Mouse (Mus musculus) embryo, embryonic 9.5 days (tissue): ENCODE results near the gene Nbas.
A peak's percentile ranks its signal among the peaks of the same experiment; 100 is the strongest.

Experiments
- DNase-seq: peaks from one replicate; pipeline ENCODE4 v3.0.0-alpha.2; 2017; ENCODE audit errors: extremely low spot score

The Nbas gene

DNA sequence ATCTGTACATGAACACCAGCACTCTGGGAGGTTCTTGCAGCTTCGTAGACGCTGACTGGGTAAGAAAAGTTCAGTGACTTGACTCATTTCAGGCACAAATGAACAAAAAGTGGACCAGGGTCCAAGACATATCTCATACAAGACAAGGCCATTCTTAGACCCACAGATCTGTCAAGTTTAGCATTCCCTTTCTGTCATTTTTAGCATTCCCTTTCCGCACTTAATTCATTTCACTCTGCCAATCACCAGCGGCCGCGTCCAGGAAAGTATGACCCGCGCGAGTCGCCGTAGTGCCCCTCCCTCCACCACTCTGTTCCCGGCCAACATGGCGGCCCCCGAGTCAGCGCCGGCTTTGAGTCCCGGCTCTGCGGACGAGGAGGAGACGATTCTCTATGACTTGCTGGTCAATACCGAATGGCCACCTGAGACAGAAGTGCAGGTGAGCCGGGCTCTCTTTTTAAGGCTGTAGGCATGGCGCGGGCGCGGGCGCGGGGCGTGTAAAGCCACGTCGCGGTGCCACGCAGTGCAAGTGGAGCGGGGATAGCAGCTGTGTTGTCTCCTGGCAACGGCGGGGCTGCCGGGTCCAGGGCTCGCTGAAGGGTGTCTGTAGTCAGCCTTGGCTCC is at the start of gene Nbas:
Nbas (plus strand) TSS at position 308 of the 624 bp plus-strand sequence.
- DNase-seq, result peak; percentile 87

DNA sequence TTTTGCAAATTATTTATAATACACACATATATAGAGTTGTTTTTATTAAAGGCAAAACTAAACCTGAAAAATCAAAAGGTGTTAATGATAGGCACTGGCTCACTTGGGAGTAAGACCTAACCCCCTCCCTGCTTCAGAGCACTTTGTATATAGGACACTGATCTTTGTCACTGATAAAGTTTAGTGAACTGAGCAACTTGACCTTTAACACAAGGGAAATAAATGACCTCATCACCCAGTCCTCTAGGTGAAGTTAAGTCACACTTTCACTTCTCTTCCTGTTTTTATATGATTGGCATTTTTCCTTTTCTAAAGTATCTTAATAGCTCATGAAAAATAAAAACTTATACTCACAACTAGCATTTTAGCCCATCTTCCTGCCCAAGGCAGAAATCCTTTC is 26.5 kb upstream of the Nbas start:
- no peak for DNase-seq

DNA sequence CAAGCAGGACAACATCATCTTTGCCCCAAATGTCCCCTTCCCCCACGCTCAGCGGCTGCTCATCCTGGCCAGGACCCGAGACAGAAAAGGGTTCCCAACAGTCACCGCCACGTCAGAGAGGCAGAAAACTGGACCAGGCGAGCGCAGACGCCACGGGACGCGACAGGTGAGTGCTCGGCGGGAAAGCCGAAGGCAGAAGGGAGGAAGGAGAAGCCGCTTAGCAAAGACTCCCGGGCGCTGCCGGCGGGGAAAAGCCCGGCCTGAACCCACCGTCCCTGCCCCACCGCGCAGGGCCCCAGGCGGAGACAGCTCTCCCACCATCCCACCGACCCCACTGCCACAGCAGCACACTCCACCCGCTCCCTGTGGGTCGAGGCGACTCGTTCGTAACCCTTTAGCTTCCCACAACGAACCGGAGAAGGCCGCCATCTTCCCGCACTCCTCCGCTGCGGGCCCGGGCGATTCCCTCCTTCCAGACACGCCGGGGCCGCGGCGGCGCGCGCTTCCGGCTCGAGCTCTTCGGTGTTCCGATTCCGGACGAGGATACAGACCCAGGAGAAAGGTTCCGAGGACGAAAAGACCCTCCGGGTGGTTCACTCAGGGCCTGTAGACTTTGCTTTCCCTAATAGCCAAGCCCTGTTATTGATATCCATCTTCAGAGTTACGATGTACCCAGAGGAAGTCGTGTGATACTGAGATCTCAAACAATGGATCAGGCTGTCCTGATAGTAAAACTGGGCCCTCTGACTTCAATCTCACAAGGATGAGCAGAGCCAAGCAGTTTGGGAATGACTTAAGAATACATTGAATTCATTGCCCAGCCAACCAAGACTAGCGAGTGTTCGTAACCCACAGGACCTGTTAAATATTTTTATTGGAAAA is 20.0 kb upstream of the Nbas start, which contains the start of gene Ddx1:
Ddx1 (minus strand) TSS at position 523 of the 882 bp plus-strand sequence.
- DNase-seq, result peak; percentile 87

DNA sequence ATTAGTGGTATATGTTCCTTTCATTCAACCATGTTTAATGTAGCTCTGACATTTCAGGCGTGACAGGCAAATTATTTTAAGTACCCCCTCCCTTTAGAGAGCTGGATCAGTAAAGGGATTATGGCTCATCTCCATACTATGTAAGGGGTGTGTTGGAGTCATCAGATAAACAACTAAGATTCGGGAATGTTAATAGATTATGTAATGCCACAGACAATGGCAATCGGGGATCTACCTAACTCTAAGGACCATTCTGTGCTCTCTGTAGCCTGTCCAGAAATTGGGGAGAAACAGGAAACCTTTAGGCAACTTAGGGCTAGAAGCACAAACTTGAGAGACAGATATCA is 19.4 kb upstream of the Nbas start:
- DNase-seq, result no peak

DNA sequence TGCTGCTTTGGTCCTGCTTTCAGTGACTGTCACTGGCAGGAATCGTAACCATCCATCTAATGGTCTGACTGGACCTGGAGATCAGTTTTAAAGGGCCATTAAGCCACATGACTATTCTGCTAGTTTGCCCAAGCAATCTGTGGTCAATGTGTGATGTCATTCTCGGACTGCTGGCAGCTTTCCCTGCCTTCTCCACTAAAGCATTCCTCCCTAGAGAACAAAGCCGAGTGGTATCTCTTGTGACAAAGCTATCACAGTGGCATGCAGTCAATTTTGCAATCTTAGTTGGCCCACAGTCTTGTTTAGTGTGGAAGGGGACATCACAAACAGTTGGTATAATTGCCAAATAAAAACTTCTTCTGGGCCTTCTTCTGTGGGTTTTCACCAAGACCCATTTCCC is 13.9 kb upstream of the Nbas start:
- DNase-seq, result no peak

DNA sequence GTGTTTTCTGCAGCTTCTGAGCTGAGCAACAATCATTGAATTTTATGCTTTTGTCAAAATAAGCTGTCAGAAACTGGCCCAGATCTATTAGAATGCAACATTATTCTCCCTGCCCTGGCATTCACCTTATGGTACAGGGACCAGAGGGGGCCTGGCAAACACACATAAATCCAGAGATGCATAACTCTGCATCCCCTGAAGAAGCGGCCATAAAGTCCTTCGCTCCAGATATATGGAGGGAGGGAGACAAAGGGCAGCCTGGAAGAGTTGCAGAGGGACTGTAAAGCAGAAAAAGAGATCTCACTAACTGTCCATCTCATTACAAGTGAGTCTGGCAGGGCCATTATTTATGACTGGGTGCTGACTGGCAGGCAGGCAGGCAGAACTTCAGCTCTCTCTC is 13.2 kb upstream of the Nbas start:
- DNase-seq, result no peak

DNA sequence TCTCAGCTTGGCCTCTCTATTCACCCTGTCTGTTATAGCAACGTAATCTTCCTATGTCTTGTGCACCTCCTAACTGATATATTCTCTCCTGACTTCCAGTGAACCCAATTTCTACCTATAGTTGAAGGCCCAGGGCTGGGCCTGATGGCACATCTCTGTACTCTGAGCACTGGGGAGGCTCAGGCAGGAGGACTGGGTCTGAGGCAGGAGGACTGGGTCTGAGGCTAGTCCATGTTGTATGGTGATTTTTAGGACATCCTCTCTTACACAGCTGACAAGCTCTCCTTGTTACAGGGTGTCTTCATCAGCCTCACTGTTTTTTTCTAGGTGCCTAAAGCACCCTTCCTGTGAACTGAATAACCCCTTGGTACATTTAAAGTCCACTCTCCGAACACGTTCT is 521 bp upstream of the Nbas start:
- no peak for DNase-seq

DNA sequence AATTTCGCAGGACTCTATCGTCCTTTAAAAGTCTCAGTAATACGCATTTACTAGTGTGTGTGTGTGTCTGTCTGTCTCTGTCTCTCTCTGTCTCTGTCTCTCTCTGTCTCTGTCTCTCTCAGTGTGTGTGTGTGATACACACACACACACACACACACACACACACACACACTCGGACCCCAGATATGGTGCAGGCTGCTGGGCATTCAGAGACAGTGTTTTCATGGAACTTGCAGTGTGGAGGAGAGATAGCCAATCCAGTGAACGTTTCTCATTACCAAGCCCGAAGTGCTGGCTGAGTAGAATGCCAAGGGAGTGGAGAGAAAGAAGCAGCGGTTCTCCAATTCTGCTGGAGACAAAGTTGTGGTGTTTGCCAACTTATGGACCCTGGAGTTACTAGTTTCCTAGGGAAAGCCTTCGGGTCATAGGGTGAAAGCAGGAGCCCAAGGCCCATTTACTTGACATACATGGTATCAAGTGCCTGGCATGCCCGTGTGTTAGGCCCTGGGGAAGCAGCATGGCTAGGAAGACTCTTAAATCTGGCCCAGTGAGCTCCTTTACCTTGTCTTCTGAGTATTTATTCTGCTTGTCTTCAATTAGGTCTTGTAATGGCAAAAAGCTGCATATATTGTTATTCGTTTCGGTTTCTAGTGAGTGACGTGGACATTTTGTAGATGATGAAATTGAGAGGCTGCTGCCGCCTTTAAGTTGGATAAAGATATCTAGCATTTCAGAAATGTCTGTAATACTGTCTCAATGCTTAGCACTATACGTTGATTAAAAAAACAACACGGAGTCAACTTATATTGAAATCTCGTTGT is 847 bp downstream of the Nbas start:
- DNase-seq, result no peak

DNA sequence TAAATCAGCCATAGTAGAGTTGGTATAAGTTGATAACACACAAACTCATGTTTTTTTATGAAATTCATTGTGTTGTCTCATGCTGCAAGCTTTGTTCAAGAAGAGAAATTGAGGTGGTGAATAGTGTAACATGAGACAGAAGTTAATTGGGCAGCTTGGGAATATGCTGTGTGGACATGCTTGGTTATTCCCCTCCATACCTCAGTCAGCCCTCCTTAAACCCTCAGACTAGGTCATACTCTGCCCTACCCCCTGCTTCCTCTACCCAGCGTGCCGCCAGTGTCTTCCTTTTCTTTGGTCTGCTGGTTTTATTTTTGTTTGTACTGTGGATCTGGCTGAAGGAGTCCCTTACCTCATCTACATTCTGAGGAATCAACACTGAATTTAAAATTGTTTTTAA is 22.5 kb downstream of the Nbas start:
- DNase-seq, result no peak

DNA sequence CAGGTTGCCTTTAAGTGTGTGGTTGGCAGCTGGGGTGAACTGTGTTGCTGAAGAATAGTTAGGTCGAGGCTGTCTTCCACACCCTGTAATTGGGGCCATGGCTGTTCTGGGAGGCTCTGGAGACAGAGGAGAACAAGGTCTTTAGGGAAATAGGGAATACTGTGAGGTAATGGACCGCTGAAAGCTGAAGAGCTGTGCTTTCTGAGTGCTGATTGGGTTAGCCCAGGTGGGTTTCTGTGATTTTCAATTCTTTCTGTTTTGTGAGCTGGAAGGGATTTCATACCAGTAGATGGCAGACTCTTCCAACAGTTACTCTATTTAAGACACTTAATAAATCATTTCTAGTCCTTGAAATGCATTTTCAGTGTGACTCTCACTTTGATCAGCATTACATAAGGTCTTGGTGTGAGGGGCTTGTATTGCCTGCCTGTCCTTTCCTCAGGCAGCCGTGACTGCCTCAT is 24.5 kb downstream of the Nbas start:
- no peak for DNase-seq

DNA sequence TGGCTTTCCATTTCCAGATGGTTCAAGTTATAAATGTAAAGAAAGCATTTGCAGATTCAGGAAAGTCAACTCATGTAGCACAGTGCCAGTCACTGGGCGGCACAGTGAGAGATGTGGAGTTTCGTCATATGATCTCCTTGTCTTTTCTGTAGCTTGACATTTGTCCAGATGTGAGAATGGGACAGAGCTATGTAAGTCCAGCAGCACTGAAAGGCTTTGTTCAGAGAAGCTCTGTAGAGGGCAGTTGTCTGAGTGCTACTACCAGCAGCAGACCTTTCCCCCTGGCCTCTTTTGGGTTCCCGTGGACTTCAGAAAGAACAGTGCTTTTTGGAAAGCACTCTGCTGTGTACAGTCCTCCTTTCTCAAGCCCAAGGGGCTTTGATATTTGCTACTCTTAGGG is 34.1 kb downstream of the Nbas start:
- DNase-seq, result no peak

DNA sequence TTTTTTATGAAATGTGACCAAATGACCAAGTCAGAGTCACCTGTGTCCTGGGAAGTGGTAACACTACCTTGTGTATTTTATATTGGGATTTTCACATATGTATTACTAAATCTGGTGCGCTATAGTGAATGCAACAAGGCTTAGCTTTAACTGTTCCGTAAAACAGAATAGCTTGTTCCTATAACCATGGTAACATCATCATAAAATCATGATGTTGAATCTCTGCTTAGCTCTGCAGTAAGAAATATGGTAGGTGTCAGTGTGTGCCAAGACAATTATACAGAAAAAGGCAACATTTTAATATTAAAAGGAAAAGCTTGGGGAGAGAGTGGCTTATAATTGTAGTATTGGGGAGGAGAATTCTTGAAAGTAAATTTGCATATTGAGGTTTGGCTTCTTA is 45.0 kb downstream of the Nbas start:
- DNase-seq, result no peak

DNA sequence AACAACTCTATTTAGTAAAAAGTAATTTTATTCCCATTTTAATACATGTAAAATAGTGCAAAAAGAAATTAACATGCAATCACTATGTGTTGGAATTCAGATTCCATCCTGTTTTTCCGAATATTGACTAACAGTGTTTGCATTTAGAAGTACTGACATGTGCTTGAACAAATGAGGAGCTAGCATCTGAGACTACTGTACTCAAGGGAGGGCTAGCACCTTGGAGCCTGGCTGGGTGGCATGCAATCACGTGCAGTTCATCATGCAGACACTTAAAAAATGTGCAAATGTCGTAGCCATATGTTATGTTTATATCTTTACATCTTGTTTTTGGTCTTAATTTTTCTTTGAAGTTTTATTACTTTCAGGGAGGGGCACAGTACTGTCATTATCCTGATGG is 45.5 kb downstream of the Nbas start:
- DNase-seq, result no peak

DNA sequence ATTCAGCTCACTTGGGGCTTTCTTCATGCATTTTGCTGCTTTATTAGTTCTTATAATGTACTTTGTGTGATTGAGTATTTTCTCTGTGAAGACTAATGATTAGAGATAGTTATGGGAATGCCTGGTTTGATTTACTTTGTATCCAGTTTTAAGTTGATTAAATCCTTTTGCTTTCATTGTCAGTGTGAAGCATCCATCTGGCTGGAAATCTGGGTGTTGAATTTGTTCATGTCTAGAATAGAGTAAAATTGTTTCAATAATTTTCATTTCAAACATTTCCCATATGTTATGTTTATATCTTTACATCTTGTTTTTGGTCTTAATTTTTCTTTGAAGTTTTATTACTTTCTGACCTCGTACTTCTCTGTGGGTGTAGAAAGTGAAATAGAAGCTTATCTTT is 46.1 kb downstream of the Nbas start:
- no peak for DNase-seq

DNA sequence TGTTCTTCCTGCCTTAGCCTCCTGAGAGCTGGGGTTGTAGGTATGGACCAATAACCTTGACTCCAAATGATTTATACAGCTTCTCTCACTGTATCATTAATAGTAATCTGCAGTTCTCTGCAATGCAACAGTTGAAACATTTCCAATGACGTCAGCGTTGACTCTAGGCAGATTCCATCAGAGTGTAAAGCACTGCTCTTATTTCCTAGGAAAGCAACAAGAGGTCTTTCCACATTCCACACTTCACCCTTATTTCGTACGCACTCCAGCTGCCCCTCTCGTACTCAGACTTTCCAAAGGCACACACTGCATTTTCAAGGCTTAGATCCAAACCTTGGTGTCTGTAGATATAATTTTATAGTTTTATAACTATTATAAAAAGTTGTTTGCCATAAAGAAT is 73.6 kb downstream of the Nbas start:
- DNase-seq, result no peak

DNA sequence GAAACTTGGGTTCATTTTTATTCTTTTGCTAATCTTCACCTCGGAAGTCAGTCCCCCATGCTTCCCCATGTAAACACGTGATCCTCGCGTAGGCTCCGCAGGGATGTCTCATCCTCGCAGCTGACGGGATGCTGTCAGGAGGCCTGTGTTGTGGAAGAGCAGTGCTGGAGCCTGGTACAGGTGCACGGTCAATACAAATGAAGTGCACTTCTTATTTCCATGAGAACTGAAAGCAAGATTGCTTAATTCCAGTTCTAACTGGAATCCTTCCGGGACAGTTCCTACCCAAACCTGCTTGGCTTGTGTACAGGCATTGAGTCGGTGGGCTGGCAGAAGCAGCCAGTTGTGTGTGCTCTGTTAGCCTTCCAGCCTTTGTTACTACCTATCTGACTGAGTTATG is 87.3 kb downstream of the Nbas start:
- no peak for DNase-seq

DNA sequence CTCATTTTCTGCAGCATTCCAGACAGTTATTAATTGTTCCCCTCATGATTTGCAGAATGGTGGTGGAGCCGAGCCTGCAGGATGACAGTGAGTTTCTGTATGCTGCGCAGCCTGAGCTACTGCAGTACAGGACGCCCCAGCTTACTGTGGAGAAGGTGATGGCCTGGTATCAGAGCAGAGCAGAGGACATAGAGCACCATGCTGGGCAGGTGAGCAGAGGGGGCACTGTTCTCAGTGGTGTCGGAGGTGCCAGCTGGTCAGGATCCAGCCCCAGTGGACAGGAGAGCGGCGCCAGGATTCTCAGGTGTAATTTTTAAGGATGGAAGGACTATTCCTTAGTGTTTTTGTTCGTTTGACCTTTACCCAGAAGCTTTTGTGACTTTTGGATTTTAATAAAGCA is 87.8 kb downstream of the Nbas start:
- DNase-seq, result no peak

DNA sequence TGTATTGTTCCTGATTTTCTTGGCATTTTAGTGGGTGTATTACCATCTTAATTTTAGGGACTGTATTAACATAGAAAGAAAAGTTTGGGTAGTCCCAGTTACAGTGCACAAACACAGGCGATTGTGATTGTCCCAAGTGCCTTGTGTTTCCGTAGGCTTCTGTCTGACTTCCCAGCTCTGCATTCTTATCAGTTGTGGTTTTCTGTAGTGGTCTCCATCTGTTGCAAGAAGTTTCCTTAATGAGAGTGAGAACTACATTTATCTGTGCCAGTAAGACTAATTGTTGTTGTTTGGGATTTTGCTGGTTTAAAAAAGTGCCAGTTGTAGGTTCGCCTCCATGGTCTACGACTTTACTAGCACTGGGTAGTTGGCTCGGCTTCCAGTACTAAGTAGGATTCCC is 88.3 kb downstream of the Nbas start:
- no peak for DNase-seq

DNA sequence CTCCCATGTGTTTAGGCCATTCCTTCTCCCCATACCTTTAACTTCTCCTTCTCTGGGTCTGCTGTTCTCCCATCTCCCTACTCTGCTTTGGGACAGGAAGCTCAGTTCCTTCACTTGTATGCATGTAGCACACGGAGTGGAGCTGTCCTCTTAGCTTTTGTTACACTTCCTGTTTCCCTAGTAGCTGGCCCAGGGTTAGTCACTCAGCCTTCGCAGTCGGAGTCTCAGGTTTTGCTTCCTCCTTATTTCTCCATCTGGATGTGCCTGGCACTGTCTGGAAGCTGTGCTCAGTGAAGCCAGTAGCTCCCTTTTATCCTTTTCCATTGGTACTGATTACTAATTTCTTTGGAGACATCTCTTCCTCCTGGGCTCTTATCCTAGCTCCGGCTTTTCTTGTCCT is 89.9 kb downstream of the Nbas start:
- no peak for DNase-seq

DNA sequence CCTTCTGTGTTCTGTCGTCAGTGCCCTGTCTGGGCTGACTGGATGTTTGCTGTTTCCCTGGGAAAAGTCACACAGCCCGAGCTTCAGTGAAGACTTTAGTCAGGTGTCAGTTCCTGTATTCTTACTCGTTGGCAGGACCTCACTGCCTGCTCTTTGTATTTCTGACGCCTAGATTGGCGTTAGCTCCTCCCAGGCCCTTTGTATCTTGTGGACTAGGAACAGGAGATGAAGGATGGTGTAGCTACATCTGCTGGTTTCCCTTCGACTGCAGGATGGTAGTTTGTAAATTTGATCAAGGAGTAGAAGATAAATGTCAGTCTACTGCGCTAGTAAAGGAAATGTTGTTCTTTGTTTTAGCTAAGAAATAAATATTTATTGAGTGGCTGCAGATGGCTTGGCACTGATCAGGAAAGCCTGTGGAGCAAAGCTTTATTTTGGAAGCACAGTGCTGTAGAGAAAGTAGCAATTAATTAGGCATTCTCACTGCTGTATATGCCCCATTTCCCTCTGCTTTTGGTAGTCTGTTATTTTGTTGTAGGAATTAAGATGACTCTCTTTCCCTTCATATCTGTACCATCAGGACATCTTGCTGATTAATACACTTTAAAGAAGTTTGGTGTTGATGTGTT is 91.4 kb downstream of the Nbas start:
- DNase-seq, result no peak

DNA sequence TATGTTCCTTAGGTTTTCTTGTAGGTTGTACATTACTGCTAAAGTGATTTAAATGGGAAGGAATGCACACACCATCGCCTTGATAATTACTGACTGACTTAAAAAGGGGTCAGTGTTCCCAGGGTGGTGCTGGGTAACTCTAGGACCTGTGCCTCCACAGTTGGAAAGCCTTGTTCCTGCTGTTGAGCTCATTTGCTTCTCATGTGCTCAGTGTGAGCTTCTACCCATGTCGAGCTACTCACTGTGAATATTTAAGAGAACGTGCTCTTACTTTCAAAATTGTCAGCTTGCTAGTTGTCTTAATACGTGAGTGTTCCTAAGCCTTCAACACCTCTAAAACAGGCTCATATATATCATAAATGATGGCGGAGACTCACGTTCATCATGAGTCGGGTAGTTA is 112.6 kb downstream of the Nbas start:
- no peak for DNase-seq

DNA sequence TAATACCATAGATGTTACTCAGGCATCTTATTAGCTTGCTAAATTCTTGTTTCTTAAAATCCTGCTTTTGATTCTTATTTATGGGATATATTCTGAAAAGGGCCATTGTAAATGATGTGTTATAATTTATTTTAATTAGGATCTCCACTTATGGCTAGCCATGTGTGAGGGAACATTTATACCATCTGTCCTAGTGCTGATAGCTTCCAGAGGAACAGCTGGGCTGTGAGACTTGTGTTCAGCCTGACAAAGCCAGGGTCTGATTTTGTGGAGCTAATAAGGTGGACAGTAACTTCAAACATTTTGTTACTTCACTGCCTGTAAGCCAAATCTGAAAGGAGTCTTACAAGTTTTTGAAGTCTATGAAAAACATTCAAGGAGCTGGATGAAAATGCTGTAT is 113.1 kb downstream of the Nbas start:
- no peak for DNase-seq
